Mouse (Mus musculus) myocyte (in vitro differentiated cells): Measurements from ENCODE around the gene Ccr2.

Source experiments
- CEBPB ChIP-seq: IDR thresholded peaks from 2 replicates; pipeline ENCODE4 v1.6.1; 2011; ENCODE audit warnings: mild to moderate bottlenecking, moderate library complexity; ENCODE audit not compliant: poor library complexity, insufficient read depth, severe bottlenecking
- MAX ChIP-seq: IDR thresholded peaks from one replicate; pipeline ENCODE4 v1.6.1; 2011; ENCODE audit warnings: low read depth, mild to moderate bottlenecking, control low read depth
- POLR2A ChIP-seq: IDR thresholded peaks from one replicate; pipeline ENCODE4 v1.6.1; 2011; ENCODE audit warnings: low read depth, mild to moderate bottlenecking, control low read depth, moderate library complexity; ENCODE audit not compliant: insufficient read length
- USF1 ChIP-seq: IDR thresholded peaks from one replicate; pipeline ENCODE4 v1.6.1; 2011; ENCODE audit warnings: low read depth, mild to moderate bottlenecking, control low read depth, moderate library complexity

GRCm38 (mm10) chr9:124113777-124114176 is 12.0 kb downstream of the Ccr2 start:
- TF ChIP-seq MAX (no peak), POLR2A (no peak), CEBPB (no peak), USF1 (no peak)
